Mouse (Mus musculus): ENCODE results near the gene Zfp827. TPM values are rescaled to one million over a fixed set of nuclear protein-coding genes. Genes with fewer than 3 reads are reported as not detected.

Zfp827 gene
- polyA plus RNA-seq, 1 experiment from 2014 or later = 2.9 TPM

- H3K4me1 ChIP-seq (replicated peaks; ENCODE audit: control insufficient read depth, insufficient read depth) = no peaks in the 10 kb centered on the region
Observed at GRCm38 (mm10) chr8:79037991-79038390, 9.8 kb downstream of the Zfp827 start.

GRCm38 (mm10) chr8:79041429-79041828, 13.2 kb downstream of the Zfp827 start:
- H3K9me3 ChIP-seq (ENCODE audit: control insufficient read depth, low read length) = no peaks in the 10 kb centered on the region
- H3K36me3 ChIP-seq (ENCODE audit: control insufficient read depth, insufficient read depth, low read length) = no peaks in the 10 kb centered on the region
- H3K27me3 ChIP-seq (ENCODE audit: control insufficient read depth, insufficient read depth, low read length) = no peaks in the 10 kb centered on the region
- WGBS = 67% methylated on average over 3 of the region's 3 CpGs
- no peak for DNase-seq (ENCODE audit: low spot score)
- no peaks in the 10 kb centered on the region for H3K4me1 ChIP-seq (replicated peaks; ENCODE audit: control insufficient read depth, insufficient read depth)
- H3K4me3 ChIP-seq (ENCODE audit: low read depth, low read length) = no peak overlapping the region
- peak; percentile 94 for ATAC-seq (ENCODE audit: low FRiP score, low TSS enrichment)
- H3K4me2 ChIP-seq (replicated peaks; ENCODE audit: low read depth) = no peak overlapping the region
- no peak overlapping the region for H3K9ac ChIP-seq (ENCODE audit: low read length)
- no peak overlapping the region for H3K27ac ChIP-seq (replicated peaks)
- TF ChIP-seq CTCF (IDR thresholded peaks at IDR 0.05; ENCODE audit: low read depth) (no peak), EP300 (optimal IDR thresholded peaks at IDR 0.05) (no peak)

More at GRCm38 (mm10) chr8:79037991-79038390, 9.8 kb downstream of the Zfp827 start:
- Histone ChIP-seq H3K4me3 (ENCODE audit: low read depth, low read length) (no peak overlapping the region), H3K36me3 (ENCODE audit: control insufficient read depth, insufficient read depth, low read length) (no peaks in the 10 kb centered on the region), H3K9me3 (ENCODE audit: control insufficient read depth, low read length) (no peaks in the 10 kb centered on the region), H3K4me2 (replicated peaks; ENCODE audit: low read depth) (no peak overlapping the region), H3K9ac (ENCODE audit: low read length) (no peak overlapping the region), H3K27me3 (ENCODE audit: control insufficient read depth, insufficient read depth, low read length) (no peaks in the 10 kb centered on the region), H3K27ac (replicated peaks) (no peak overlapping the region)
- WGBS = 82% methylated on average over 7 of the region's 7 CpGs
- DNase-seq (ENCODE audit: low spot score) = no peak
- no peak for TF ChIP-seq EP300 (optimal IDR thresholded peaks at IDR 0.05)
- TF ChIP-seq CTCF (IDR thresholded peaks at IDR 0.05; ENCODE audit: low read depth) = no peak
- no peak for ATAC-seq (ENCODE audit: low FRiP score, low TSS enrichment)

- Histone ChIP-seq H3K4me1 (replicated peaks; ENCODE audit: control insufficient read depth, insufficient read depth) (no peaks in the 10 kb centered on the region), H3K36me3 (ENCODE audit: control insufficient read depth, insufficient read depth, low read length) (no peaks in the 10 kb centered on the region), H3K9me3 (ENCODE audit: control insufficient read depth, low read length) (no peaks in the 10 kb centered on the region), H3K27me3 (ENCODE audit: control insufficient read depth, insufficient read depth, low read length) (no peaks in the 10 kb centered on the region), H3K4me2 (replicated peaks; ENCODE audit: low read depth) (no peak overlapping the region), H3K9ac (ENCODE audit: low read length) (no peak overlapping the region), H3K27ac (replicated peaks) (no peak overlapping the region), H3K4me3 (ENCODE audit: low read depth, low read length) (no peak overlapping the region)
- ATAC-seq (ENCODE audit: low FRiP score, low TSS enrichment) (no peak), DNase-seq (ENCODE audit: low spot score) (no peak)
- 80% methylated on average over 3 of the region's 3 CpGs for WGBS
- TF ChIP-seq EP300 (optimal IDR thresholded peaks at IDR 0.05) (no peak), CTCF (IDR thresholded peaks at IDR 0.05; ENCODE audit: low read depth) (no peak)
Observed at GRCm38 (mm10) chr8:79042252-79042651, 14.0 kb downstream of the Zfp827 start.

GRCm38 (mm10) chr8:79044673-79045072, 16.4 kb downstream of the Zfp827 start:
- H3K4me1 ChIP-seq (replicated peaks; ENCODE audit: control insufficient read depth, insufficient read depth) = no peaks in the 10 kb centered on the region
- H3K4me2 ChIP-seq (replicated peaks; ENCODE audit: low read depth) = no peak overlapping the region
- no peaks in the 10 kb centered on the region for H3K36me3 ChIP-seq (ENCODE audit: control insufficient read depth, insufficient read depth, low read length)
- DNase-seq (ENCODE audit: low spot score) = no peak
- H3K27ac ChIP-seq (replicated peaks) = no peak overlapping the region
- no peaks in the 10 kb centered on the region for H3K27me3 ChIP-seq (ENCODE audit: control insufficient read depth, insufficient read depth, low read length)
- TF ChIP-seq CTCF (IDR thresholded peaks at IDR 0.05; ENCODE audit: low read depth) (no peak), EP300 (optimal IDR thresholded peaks at IDR 0.05) (no peak)
- no peak overlapping the region for H3K9ac ChIP-seq (ENCODE audit: low read length)
- H3K9me3 ChIP-seq (ENCODE audit: control insufficient read depth, low read length) = no peaks in the 10 kb centered on the region
- 92% methylated on average over 5 of the region's 5 CpGs for WGBS
- no peak for ATAC-seq (ENCODE audit: low FRiP score, low TSS enrichment)
- H3K4me3 ChIP-seq (ENCODE audit: low read depth, low read length) = no peak overlapping the region

- no peak overlapping the region for H3K4me3 ChIP-seq (ENCODE audit: low read depth, low read length)
- no peak overlapping the region for H3K9ac ChIP-seq (ENCODE audit: low read length)
- TF ChIP-seq CTCF (IDR thresholded peaks at IDR 0.05; ENCODE audit: low read depth) (no peak), EP300 (optimal IDR thresholded peaks at IDR 0.05) (no peak)
- 83% methylated on average over 4 of the region's 4 CpGs for WGBS
- H3K27me3 ChIP-seq (ENCODE audit: control insufficient read depth, insufficient read depth, low read length) = no peaks in the 10 kb centered on the region
- DNase-seq (ENCODE audit: low spot score) (no peak), ATAC-seq (ENCODE audit: low FRiP score, low TSS enrichment) (no peak)
- H3K27ac ChIP-seq (replicated peaks) = no peak overlapping the region
- H3K36me3 ChIP-seq (ENCODE audit: control insufficient read depth, insufficient read depth, low read length) = no peaks in the 10 kb centered on the region
- no peak overlapping the region for H3K4me2 ChIP-seq (replicated peaks; ENCODE audit: low read depth)
- H3K4me1 ChIP-seq (replicated peaks; ENCODE audit: control insufficient read depth, insufficient read depth) = no peaks in the 10 kb centered on the region
- no peaks in the 10 kb centered on the region for H3K9me3 ChIP-seq (ENCODE audit: control insufficient read depth, low read length)
Observed at GRCm38 (mm10) chr8:79046659-79047058, 18.4 kb downstream of the Zfp827 start.

GRCm38 (mm10) chr8:79048388-79049005, 20.3 kb downstream of the Zfp827 start:
- Histone ChIP-seq H3K4me1 (replicated peaks; ENCODE audit: control insufficient read depth, insufficient read depth) (no peaks in the 10 kb centered on the region), H3K27ac (replicated peaks) (no peak overlapping the region), H3K9ac (ENCODE audit: low read length) (no peak overlapping the region), H3K4me2 (replicated peaks; ENCODE audit: low read depth) (no peak overlapping the region), H3K9me3 (ENCODE audit: control insufficient read depth, low read length) (no peaks in the 10 kb centered on the region), H3K4me3 (ENCODE audit: low read depth, low read length) (no peak overlapping the region), H3K27me3 (ENCODE audit: control insufficient read depth, insufficient read depth, low read length) (no peaks in the 10 kb centered on the region), H3K36me3 (ENCODE audit: control insufficient read depth, insufficient read depth, low read length) (no peaks in the 10 kb centered on the region)
- 59% methylated on average over 6 of the region's 6 CpGs for WGBS
- DNase-seq (ENCODE audit: low spot score) (peak; percentile 29), ATAC-seq (ENCODE audit: low FRiP score, low TSS enrichment) (peak; percentile 82)
- TF ChIP-seq EP300 (optimal IDR thresholded peaks at IDR 0.05) (no peak), CTCF (IDR thresholded peaks at IDR 0.05; ENCODE audit: low read depth) (no peak)
